Mouse (Mus musculus) heart, embryonic 12.5 days (tissue): ENCODE data around the gene Lamc1. TPM values are rescaled to one million over a fixed set of nuclear protein-coding genes. Genes with fewer than 3 reads are reported as not detected.
A peak's percentile ranks its signal among the peaks of the same experiment; 100 is the strongest.

Experiments
- ATAC-seq: fragments of 200-750 bp; cut with Nextera tagmentation; 2 replicates; pipeline ENCODE4 v1.8.0; 2017; ENCODE audit warnings: moderate TSS enrichment, moderate library complexity; ENCODE audit not compliant: insufficient number of reproducible peaks, low FRiP score
- H3K27ac ChIP-seq: fragments of 300-500 bp; sonication (generic); 2 replicates; pipeline ENCODE4 v1.5.1; 2016; ENCODE audit warnings: mild to moderate bottlenecking, moderate library complexity; ENCODE audit not compliant: poor library complexity, severe bottlenecking
- H3K27me3 ChIP-seq: fragments of 300-500 bp; sonication (generic); replicated peaks from 2 replicates; pipeline ENCODE4 v1.6.1; 2016; ENCODE audit warnings: mild to moderate bottlenecking, moderate library complexity
- H3K36me3 ChIP-seq: fragments of 300-500 bp; sonication (generic); 2 replicates; pipeline ENCODE4 v1.6.1; 2016; ENCODE audit warnings: mild to moderate bottlenecking, moderate library complexity
- H3K4me1 ChIP-seq: fragments of 300-500 bp; sonication (generic); replicated peaks from 2 replicates; pipeline ENCODE4 v1.6.1; 2016; ENCODE audit warnings: mild to moderate bottlenecking
- H3K4me2 ChIP-seq: fragments of 300-500 bp; sonication (generic); 2 replicates; pipeline ENCODE4 v1.6.1; 2016; ENCODE audit warnings: mild to moderate bottlenecking, moderate library complexity
- H3K4me3 ChIP-seq: fragments of 300-500 bp; sonication (generic); 2 replicates; pipeline ENCODE4 v1.5.1; 2016; ENCODE audit warnings: mild to moderate bottlenecking
- H3K9ac ChIP-seq: fragments of 300-500 bp; sonication (generic); 2 replicates; pipeline ENCODE4 v1.6.1; 2016; ENCODE audit warnings: mild to moderate bottlenecking, moderate library complexity
- H3K9me3 ChIP-seq: fragments of 300-500 bp; sonication (generic); replicated peaks from 2 replicates; pipeline ENCODE4 v1.6.1; 2016; ENCODE audit warnings: mild to moderate bottlenecking, moderate library complexity
- WGBS: fragments of 180-500 bp; shearing (Covaris S2); methylation state at CpG from one replicate; pipeline ENCODE4 v1.1.7; 2016; 5-methylcytosine and 5-hydroxymethylcytosine counted together
- polyA plus RNA-seq: library from polyadenylated mRNA; unstranded; fragments of >200 nt; fragmentation: Nextera tagmentation; extraction: Ambion mirVana; gene quantifications from 2 replicates; pipeline ENCODE4 v1.2.1, GENCODE M21; 2016

Lamc1 gene
- polyA plus RNA-seq, 1 experiment from 2014 or later: 134 TPM

DNA sequence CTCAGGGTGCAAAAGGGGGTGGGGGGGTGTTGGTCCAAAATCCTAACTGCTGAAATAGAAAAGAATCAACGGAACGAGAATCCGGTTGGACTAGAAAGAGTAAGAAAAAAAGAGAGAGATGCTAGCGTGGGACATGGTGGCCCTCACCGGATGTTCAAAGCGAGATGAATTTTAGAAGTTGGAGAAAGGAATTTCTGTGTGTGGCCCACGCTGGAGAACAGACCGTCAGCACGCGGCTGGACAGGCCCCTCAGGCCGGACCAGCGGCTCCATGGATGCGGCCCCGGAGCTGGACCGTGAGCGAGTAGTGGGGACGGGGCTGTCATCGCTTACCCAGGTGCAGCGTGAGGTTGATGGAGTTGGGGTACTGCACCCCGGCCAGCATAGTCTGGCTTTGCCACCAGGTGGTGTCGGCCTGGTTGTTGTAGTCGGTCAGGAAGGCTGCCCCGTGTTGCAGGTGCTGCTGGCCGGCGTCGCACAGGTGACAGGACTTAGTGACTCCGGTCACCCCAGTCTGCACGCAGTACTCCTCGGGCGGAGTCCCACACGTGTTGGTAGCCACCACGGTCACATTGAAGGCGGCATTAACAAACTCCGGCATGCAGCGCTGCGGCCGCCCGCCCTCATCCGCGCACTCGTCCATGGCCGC, 666 bp downstream of the Lamc1 start:
- Histone ChIP-seq H3K4me2 (peak overlapping the region; percentile 78), H3K9me3 (no peaks in the 10 kb centered on the region), H3K27me3 (no peaks in the 10 kb centered on the region), H3K36me3 (peaks cover 11% of the 10 kb centered on the region; the same call in 1 of the 2 replicates), H3K27ac (peak overlapping the region; percentile 93), H3K4me1 (peaks cover 30% of the 10 kb centered on the region), H3K4me3 (peak overlapping the region; percentile 88), H3K9ac (peak overlapping the region; percentile 98)
- peak; percentile 37 for ATAC-seq
- under 1% methylated on average over 41 of the region's 42 CpGs for WGBS

DNA sequence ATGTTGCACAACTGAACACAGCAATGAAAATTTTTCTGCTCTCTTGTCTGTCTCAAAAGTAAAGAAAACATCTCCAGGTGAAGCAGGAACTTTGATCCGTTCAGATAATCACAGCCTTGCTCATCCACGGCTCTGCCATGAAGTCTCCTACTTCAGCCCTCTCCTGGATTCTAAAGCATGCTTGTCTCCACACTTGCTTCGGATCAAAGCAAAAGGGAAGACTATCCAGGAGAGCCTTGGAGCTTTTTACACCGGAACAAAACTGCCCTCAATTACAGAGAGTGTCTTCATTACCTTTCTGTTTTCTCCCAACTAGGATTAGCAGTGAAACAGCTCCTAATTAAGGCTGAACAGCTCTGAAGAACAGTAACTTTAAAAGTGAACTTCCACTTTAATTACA, 1.4 kb downstream of the Lamc1 start:
- Histone ChIP-seq H3K27ac (peak overlapping the region; percentile 13; the same call in 1 of the 2 replicates), H3K4me1 (peaks cover 38% of the 10 kb centered on the region), H3K27me3 (no peaks in the 10 kb centered on the region), H3K4me3 (peak overlapping the region; percentile 88), H3K9me3 (no peaks in the 10 kb centered on the region), H3K36me3 (peaks cover 15% of the 10 kb centered on the region), H3K4me2 (peak overlapping the region; percentile 78), H3K9ac (peak overlapping the region; percentile 98)
- no peak for ATAC-seq
- WGBS: 3% methylated on average over 4 of the region's 4 CpGs

DNA sequence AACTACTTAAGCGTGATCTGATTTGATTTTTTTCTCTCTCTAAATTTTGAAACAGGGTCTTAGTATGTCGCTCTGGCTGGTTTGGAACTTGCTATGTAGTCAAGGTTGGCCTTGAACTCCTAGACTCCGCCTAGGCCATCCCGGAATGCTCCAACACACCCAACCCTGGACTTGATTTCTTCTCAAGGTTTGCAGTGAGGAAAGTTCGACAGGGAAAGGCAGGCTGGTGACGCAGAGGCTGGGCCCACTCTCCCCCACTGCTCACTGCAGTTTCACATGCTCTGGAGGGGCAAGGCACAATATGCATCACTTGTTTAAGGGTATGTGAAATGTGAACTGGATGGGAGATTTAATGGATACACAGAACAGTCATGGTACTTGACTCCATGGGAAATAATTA, 3.3 kb downstream of the Lamc1 start:
- peaks cover 47% of the 10 kb centered on the region for H3K4me1 ChIP-seq

DNA sequence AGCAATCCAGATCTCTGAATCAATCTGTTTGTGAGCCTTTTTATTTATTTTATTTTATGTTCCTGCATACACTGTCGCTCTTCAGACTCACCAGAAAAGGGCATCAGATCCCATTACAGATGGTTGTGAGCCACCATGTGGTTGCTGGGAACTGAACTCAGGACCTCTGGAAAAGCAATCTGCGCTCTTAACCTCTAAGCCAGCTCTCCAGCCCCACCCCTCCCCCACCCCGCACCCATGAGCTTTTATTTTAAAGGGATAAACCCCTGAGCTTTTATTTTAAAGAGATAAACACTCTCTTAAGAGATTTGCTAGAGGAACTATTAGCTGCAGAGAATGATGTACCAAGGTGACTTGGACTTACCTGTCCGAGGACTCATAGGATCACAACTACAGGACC, 5.5 kb downstream of the Lamc1 start:
- Histone ChIP-seq H3K4me1 (peaks cover 59% of the 10 kb centered on the region), H3K27ac (no peak overlapping the region), H3K27me3 (no peaks in the 10 kb centered on the region), H3K9ac (no peak overlapping the region), H3K9me3 (no peaks in the 10 kb centered on the region; the same call in 1 of the 2 replicates), H3K4me3 (no peak overlapping the region), H3K36me3 (peaks cover 31% of the 10 kb centered on the region), H3K4me2 (no peak overlapping the region)
- no peak for ATAC-seq
- 89% methylated on average over 4 of the region's 4 CpGs for WGBS

More for the DNA sequence above, 3.3 kb downstream of the Lamc1 start:
- no peaks in the 10 kb centered on the region for H3K27me3 ChIP-seq
- peak overlapping the region; percentile 9; the same call in 1 of the 2 replicates for H3K9ac ChIP-seq
- H3K9me3 ChIP-seq: no peaks in the 10 kb centered on the region
- no peak overlapping the region for H3K27ac ChIP-seq
- H3K36me3 ChIP-seq: peaks cover 24% of the 10 kb centered on the region
- no peak for ATAC-seq
- peak overlapping the region; percentile 88; the same call in 1 of the 2 replicates for H3K4me3 ChIP-seq
- 84% methylated on average over 6 of the region's 6 CpGs for WGBS
- peak overlapping the region; percentile 78 for H3K4me2 ChIP-seq

DNA sequence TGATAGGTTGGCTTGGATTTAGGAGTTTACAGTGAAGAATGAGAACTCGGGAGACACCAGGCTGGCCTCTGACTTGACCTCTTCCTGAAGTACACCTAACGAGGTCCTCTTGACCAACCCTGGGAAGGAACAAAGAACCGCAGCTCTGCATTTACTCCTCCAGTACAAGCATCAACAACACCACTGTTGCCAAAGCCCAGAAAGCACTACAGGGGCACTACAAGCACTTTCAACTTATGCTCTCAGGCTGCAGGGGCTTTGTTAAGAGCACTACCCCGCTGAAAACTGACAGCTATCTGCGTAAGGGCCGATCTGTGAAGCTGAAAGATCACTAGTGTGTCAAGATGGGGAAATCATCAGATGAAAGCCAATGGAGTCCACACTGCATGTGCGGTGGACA, 6.4 kb downstream of the Lamc1 start:
- no peak for ATAC-seq
- Histone ChIP-seq H3K9me3 (no peaks in the 10 kb centered on the region; the same call in 1 of the 2 replicates), H3K36me3 (peaks cover 31% of the 10 kb centered on the region), H3K9ac (peak overlapping the region; percentile 13; the same call in 1 of the 2 replicates), H3K4me3 (no peak overlapping the region), H3K4me1 (peaks cover 68% of the 10 kb centered on the region), H3K27ac (peak overlapping the region; percentile 76), H3K27me3 (no peaks in the 10 kb centered on the region), H3K4me2 (peak overlapping the region; percentile 19; the same call in 1 of the 2 replicates)
- 55% methylated on average over 7 of the region's 7 CpGs for WGBS

DNA sequence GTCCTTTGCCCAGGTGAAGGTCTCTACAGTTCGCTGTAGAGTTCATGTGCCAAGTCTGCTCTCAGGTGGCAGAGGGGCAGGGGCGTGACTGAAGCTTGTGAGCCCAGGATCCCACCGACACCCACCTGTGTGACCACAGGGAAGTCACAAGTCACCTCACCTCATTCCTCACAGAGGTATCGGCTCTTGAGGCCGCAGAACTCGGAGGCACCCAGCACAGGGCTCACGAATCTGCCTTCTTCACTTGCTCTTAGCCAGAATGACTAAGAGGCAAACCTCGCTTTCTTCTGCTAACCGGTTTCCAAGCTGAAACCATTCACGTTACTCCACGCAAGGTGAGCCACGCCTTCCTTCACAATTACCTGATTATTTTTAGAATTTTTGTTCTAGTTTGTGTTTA, 11.2 kb downstream of the Lamc1 start:
- Histone ChIP-seq H3K9me3 (no peaks in the 10 kb centered on the region; the same call in 1 of the 2 replicates), H3K36me3 (peaks cover 23% of the 10 kb centered on the region), H3K4me3 (no peak overlapping the region), H3K9ac (peak overlapping the region; percentile 1; the same call in 1 of the 2 replicates), H3K4me2 (peak overlapping the region; percentile 52), H3K27ac (peak overlapping the region; percentile 74), H3K4me1 (peaks cover 76% of the 10 kb centered on the region), H3K27me3 (no peaks in the 10 kb centered on the region)
- ATAC-seq: no peak
- WGBS: 55% methylated on average over 12 of the region's 12 CpGs

DNA sequence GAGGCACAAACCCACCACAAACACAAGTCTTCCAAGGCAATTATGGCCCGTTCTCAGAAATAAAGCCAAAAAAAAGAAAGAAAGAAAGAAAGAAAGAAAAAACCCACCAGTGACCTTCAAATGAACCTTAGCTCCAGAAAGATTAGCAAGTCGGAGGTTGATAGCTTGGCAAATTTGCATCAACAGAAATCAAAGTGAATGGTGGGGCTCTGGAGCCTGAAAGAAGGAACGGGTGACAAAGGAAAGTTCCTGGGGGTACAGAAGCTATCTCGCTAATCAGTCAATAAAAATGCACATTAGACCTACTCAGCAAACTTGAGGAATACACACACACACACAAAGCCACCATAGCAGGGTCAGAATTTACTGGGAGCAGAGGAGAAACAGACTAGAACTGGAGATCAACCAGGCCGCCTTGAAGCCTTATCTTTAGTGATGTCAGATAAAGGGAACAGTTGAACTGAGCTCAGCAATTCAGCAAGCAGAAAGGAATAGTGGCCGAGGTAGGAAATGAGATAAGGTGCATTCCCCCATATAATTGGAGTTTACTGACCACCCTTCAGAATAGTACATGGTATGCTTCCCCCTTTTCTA, 11.9 kb downstream of the Lamc1 start:
- Histone ChIP-seq H3K9ac (0 out of 2 replicates have a peak overlapping the region, but pooled peaks have one; percentile 24), H3K27ac (peak overlapping the region; percentile 74)
- ATAC-seq: no peak

DNA sequence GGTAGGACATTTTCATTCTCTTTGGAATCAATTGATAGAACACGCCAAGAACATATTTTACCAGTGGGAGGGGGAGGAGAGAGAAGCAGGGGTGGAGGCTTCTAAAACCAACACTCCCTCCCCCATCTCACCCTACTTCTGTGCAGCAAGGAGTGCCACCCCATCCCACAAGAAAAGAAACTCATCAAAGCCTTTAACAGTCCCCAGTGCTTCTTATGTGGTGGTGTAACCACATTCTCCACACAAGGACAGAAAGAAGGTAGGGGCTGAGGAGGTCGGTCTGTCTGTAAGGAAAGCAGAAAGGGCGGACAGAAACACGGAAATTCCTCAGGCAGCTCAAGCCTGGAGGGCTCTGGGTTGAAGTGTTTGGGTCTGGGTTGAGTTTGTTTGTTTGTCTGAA, 12.5 kb downstream of the Lamc1 start:
- Histone ChIP-seq H3K4me2 (peak overlapping the region; percentile 54), H3K9me3 (no peaks in the 10 kb centered on the region; the same call in 1 of the 2 replicates), H3K4me3 (no peak overlapping the region), H3K27ac (peak overlapping the region; percentile 74), H3K27me3 (no peaks in the 10 kb centered on the region), H3K4me1 (peaks cover 77% of the 10 kb centered on the region), H3K36me3 (peaks cover 18% of the 10 kb centered on the region), H3K9ac (0 out of 2 replicates have a peak overlapping the region, but pooled peaks have one; percentile 24)
- WGBS: 35% methylated on average over 4 of the region's 4 CpGs
- no peak for ATAC-seq

More for the DNA sequence above, 11.9 kb downstream of the Lamc1 start:
- no peaks in the 10 kb centered on the region; the same call in 1 of the 2 replicates for H3K9me3 ChIP-seq
- H3K27me3 ChIP-seq: no peaks in the 10 kb centered on the region
- H3K4me1 ChIP-seq: peaks cover 76% of the 10 kb centered on the region
- H3K4me2 ChIP-seq: peak overlapping the region; percentile 54
- WGBS: 17% methylated on average over 6 of the region's 6 CpGs
- peaks cover 18% of the 10 kb centered on the region for H3K36me3 ChIP-seq
- no peak overlapping the region for H3K4me3 ChIP-seq

DNA sequence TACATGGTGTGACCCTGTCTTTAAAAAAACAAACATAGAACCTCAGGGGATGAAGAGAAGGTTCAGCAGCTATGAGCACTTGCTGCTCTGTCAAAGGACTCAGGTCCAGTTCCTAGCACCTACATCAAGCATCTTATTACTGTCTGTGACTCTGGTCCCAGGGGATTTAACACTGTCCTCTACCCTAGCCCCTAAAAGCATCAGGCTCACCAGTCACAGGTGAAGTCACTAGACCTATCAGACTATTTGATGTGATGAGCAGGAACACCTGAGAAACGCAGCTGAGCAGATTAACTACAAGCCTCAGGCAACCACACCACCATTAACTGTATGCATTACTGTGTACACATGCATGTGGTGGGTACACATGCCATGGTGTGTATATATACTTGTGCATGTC, 13.8 kb downstream of the Lamc1 start:
- WGBS: 97% methylated on average over 1 of the region's 1 CpGs
- Histone ChIP-seq H3K27me3 (no peaks in the 10 kb centered on the region), H3K36me3 (peaks cover 9% of the 10 kb centered on the region), H3K9ac (no peak overlapping the region), H3K9me3 (no peaks in the 10 kb centered on the region), H3K4me2 (no peak overlapping the region), H3K4me1 (peaks cover 76% of the 10 kb centered on the region), H3K27ac (no peak overlapping the region), H3K4me3 (no peak overlapping the region)
- no peak for ATAC-seq

DNA sequence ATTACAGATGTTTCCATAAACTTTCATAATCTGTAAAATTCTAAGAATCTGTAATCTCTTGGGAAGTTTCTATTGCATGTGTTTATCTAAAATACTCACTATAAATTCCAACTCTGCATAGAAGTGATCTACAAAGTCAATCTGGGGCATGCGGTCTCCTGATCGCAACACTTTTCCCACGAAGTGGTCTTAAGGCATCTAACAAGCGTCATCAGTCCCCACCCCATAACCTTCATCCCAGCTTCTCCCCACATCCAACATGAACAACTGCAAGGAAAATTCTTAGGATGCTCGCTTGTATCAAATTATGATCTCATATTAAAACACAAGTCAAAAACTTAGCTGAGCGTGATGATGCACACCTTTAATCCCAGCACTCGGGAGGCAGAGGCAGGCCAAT, 14.3 kb downstream of the Lamc1 start:
- H3K27ac ChIP-seq: no peak overlapping the region
- no peak overlapping the region for H3K4me3 ChIP-seq
- H3K4me1 ChIP-seq: peaks cover 72% of the 10 kb centered on the region
- no peaks in the 10 kb centered on the region for H3K27me3 ChIP-seq
- peaks cover 11% of the 10 kb centered on the region for H3K36me3 ChIP-seq
- WGBS: 84% methylated on average over 7 of the region's 7 CpGs
- no peak overlapping the region for H3K9ac ChIP-seq
- H3K9me3 ChIP-seq: no peaks in the 10 kb centered on the region; the same call in 1 of the 2 replicates
- ATAC-seq: no peak
- no peak overlapping the region for H3K4me2 ChIP-seq

DNA sequence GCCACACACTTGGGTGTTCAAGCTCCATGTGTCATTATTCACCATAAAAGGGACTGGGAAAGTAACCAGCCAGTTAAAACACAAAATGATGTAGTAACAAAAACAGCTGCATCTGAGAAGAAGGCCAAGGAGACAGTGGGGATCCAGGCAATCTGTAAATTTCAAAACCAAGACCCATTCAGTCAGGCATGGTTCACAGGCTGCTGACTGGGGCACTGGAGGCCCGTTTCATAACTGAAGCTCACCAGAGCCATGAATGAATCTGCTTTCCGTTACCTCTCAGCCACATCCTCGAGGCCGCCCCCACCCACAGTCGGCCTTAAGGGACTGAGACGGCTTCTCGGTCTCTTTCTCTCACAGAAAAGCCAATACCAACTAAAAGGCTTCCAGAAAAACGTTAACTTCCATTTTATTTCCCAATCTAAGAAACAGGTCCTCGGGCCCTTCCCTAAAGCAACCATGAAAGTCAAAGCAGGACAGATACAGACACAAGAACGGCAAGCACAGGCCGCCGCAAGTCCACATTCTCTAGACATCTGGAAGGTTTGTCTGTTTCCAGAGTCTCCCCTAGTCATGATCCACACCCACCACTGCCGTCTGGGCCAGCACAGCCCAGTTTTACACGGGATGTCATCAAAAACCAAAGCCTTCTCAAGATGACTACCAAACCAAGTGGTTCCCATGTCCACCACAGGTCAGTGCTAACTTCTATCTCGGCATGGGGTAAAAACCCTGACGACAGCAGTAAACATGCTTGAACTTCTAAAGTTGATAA, 14.9 kb downstream of the Lamc1 start:
- Histone ChIP-seq H3K4me3 (no peak overlapping the region), H3K27me3 (no peaks in the 10 kb centered on the region), H3K27ac (peak overlapping the region; percentile 60; the same call in 1 of the 2 replicates), H3K36me3 (peaks cover 14% of the 10 kb centered on the region), H3K9ac (no peak overlapping the region), H3K4me1 (peaks cover 69% of the 10 kb centered on the region), H3K4me2 (no peak overlapping the region), H3K9me3 (no peaks in the 10 kb centered on the region; the same call in 1 of the 2 replicates)
- ATAC-seq: no peak
- WGBS: 51% methylated on average over 16 of the region's 16 CpGs
